Mouse (Mus musculus): ENCODE results near the gene Lipc.

DNA sequence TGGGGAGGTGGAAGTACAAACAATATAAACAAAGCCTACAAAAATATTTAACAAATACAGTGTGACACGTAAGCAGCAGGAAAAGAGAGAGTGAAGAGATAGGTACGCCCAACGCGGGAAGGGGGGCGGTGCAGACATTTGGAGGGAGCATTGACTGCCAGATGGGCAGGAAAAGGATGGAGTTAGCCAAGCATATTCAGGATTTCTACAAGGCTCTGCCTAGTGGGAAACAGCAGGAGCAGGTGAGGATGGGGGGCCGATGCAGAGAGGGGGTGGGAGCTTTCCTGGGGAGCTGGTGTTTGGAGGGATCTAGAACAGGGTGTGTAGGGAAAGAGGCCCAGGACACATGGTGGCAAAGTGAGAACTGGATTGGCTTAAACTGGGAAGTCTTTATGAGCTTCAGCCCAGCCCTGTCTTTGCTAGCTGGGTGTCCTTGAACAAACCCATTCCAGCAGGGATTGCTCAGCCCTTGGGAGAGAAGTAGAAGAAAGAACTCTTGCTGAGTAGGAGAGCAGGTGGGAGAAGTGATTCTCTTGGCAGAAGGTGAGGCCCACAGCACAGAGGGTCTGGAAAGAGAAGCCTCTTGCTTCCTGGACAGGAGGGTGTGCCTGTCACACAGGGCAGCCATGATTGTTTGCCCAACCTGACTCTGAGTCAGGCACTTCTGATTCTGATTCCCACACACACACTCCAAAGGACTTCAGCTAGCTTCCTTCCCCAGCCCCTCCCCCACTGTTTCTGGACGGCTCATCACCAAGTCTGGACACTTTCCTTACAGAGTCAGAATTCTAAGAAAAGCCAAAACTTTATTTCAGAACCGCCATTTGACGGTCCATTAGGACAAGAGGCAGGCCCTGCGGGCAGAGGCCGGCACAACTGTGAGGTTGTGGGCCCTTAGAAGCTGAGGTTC lies 49.0 kb downstream of the Lipc start:
- TF ChIP-seq MAX (IDR thresholded peaks at IDR 0.05; ENCODE audit: low read depth) (no peak), E2F4 (IDR thresholded peaks at IDR 0.05; ENCODE audit: insufficient read depth) (no peak), POLR2A (IDR thresholded peaks at IDR 0.05; ENCODE audit: insufficient read length, low read depth) (no peak), POLR2AphosphoS2 (IDR thresholded peaks at IDR 0.05; ENCODE audit: insufficient read length, low read depth) (no peak), MYOG (IDR thresholded peaks at IDR 0.05; ENCODE audit: control insufficient read depth in 1 of 3, insufficient read depth in 1 of 3, insufficient read length in 2 of 3, low read depth in 2 of 3) (no peak), MYOD1 (IDR thresholded peaks at IDR 0.05; ENCODE audit: control insufficient read depth in 1 of 3, insufficient read length in 2 of 3, low read depth in 2 of 3) (no peak), TCF12 (IDR thresholded peaks at IDR 0.05; ENCODE audit: insufficient read depth, poor library complexity, severe bottlenecking) (no peak), CEBPB (IDR thresholded peaks at IDR 0.05; ENCODE audit: insufficient read depth, poor library complexity, severe bottlenecking) (no peak)

Measured in myocyte (in vitro differentiated cells).